Mouse (Mus musculus) kidney, embryonic 16.5 days (tissue): ENCODE data around the gene Rapgef2. TPM values are rescaled to one million over a fixed set of nuclear protein-coding genes. Genes with fewer than 3 reads are reported as not detected.

Source experiments
- ATAC-seq: fragments of 200-750 bp; cut with Nextera tagmentation; 2 replicates; pipeline ENCODE4 v1.8.0; 2017; ENCODE audit warnings: moderate TSS enrichment; ENCODE audit not compliant: low FRiP score, low TSS enrichment
- H3K27ac ChIP-seq: fragments of 300-500 bp; sonication (generic); 2 replicates; pipeline ENCODE4 v1.5.1; 2014; ENCODE audit warnings: low read length
- H3K27me3 ChIP-seq: fragments of 300-500 bp; sonication (generic); 2 replicates; pipeline ENCODE4 v1.6.1; 2014; ENCODE audit warnings: low read length, control low read depth, mixed read lengths; ENCODE audit not compliant: insufficient read depth
- H3K36me3 ChIP-seq: fragments of 300-500 bp; sonication (generic); 2 replicates; pipeline ENCODE4 v1.6.1; 2014; ENCODE audit warnings: low read length, control low read depth, mixed read lengths; ENCODE audit not compliant: insufficient read depth
- H3K4me1 ChIP-seq: fragments of 300-500 bp; sonication (generic); 2 replicates; pipeline ENCODE4 v1.6.1; 2014; ENCODE audit warnings: low read length, control low read depth, mixed read lengths; ENCODE audit not compliant: insufficient read depth
- H3K4me2 ChIP-seq: fragments of 300-500 bp; sonication (generic); replicated peaks from 2 replicates; pipeline ENCODE4 v1.6.1; 2014; ENCODE audit warnings: low read depth, low read length
- H3K4me3 ChIP-seq: fragments of 300-500 bp; sonication (generic); 2 replicates; pipeline ENCODE4 v1.5.1; 2014; ENCODE audit warnings: mild to moderate bottlenecking, low read length
- H3K9ac ChIP-seq: fragments of 300-500 bp; sonication (generic); replicated peaks from 2 replicates; pipeline ENCODE4 v1.6.1; 2014; ENCODE audit warnings: low read length
- H3K9me3 ChIP-seq: fragments of 300-500 bp; sonication (generic); 2 replicates; pipeline ENCODE4 v1.6.1; 2016; ENCODE audit warnings: low read length, control low read depth
- WGBS: fragments of 180-500 bp; shearing (Covaris S2); extraction: QIAGEN DNeasy Blood & Tissue Kit; methylation state at CpG from one replicate; pipeline ENCODE4 v1.1.7; 2014; 5-methylcytosine and 5-hydroxymethylcytosine counted together
- polyA plus RNA-seq: library from polyadenylated mRNA; unstranded; fragments of >200 nt; fragmentation: Nextera tagmentation; extraction: Ambion mirVana; gene quantifications from 2 replicates; pipeline ENCODE4 v1.2.1, GENCODE M21; 2015

The Rapgef2 gene
- 4.0 and 4.9 TPM in 2 replicates for polyA plus RNA-seq

DNA sequence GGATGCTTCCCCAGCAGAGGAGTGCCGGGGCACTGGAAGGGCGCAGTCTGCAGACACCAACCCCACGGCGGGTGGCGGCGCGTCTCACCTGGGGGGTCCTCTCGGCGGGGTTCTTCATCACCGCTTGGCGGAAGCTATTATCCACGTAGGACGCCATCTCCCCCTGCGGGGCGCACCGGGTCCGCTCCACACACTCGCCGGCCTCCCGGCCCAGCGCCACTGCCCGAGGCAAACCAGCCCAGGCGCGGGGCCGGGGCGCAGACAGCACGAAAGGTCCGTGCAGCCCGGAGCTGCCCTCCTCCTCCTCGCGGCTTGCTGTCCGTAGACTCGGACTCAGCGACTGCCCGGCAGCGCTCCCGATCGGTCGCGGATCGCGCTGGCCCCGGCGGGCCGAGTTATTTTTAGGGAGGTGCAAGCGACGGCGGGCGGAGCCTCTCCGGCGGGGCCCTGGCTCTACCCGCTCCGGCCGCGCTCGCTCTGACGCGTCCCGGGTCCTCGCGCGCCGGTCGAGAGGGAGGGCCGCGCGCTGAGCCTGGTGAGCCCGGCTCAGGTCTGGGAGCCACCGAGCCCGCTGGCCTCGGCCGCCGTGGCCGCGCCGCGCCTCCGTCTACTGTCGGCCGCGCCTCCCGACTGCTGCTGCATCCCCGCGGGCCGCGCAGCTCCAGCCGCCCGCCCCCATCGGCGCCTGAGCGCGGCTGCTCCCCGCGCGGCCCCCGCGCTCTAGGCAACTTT is at the start of gene Rapgef2:
Gene Rapgef2 (minus strand): TSS at position 142 of the 732 bp plus-strand sequence.
- peak within 1 kb of the TSS; percentile 93 for H3K9ac ChIP-seq
- H3K4me2 ChIP-seq, result peak within 1 kb of the TSS; percentile 72
- no peaks in the 10 kb centered on the region for H3K9me3 ChIP-seq
- peak within 1 kb of the TSS; percentile 96 for H3K27ac ChIP-seq
- peak; percentile 86 for ATAC-seq
- H3K4me3 ChIP-seq, result peak within 1 kb of the TSS; percentile 87
- under 1% methylated on average over 87 of the region's 97 CpGs for WGBS
- peaks cover 34% of the 10 kb centered on the region for H3K4me1 ChIP-seq
- H3K36me3 ChIP-seq, result no peaks in the 10 kb centered on the region
- H3K27me3 ChIP-seq, result no peaks in the 10 kb centered on the region

DNA sequence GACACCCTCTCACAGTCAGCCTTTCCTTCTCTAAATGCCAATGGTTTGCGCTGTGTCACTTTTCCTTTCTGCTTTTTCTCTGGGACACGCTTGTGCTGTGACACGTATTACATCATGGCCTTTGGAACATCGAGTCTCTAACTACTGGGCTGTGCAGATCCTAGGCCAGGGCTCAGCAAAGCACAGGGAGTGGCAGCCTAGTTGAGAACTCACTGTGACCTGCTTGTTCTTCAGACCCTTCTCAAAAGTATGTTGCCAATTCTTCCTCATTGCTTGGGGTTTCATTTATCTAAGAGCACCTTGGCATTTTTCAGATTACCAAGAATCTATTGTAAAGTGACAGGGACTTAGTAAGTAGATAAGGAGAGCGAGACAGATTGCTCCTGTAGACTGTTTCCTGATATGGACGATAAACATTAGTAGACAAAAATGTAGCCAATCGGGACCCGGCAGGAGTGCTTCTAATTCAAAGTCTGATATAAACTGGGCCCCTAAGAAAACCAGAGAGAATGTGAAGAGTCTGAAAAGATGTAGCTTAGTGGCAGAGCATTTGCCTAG is 47.4 kb upstream of the Rapgef2 start:
- no peak overlapping the region for H3K9ac ChIP-seq
- no peaks in the 10 kb centered on the region for H3K4me1 ChIP-seq
- no peaks in the 10 kb centered on the region for H3K9me3 ChIP-seq
- H3K27ac ChIP-seq, result no peak overlapping the region
- no peak overlapping the region for H3K4me3 ChIP-seq
- H3K27me3 ChIP-seq, result no peaks in the 10 kb centered on the region
- 87% methylated on average over 8 of the region's 8 CpGs for whole genome bisulfite sequencing
- H3K36me3 ChIP-seq, result no peaks in the 10 kb centered on the region
- H3K4me2 ChIP-seq, result no peak overlapping the region
- no peak for ATAC-seq

DNA sequence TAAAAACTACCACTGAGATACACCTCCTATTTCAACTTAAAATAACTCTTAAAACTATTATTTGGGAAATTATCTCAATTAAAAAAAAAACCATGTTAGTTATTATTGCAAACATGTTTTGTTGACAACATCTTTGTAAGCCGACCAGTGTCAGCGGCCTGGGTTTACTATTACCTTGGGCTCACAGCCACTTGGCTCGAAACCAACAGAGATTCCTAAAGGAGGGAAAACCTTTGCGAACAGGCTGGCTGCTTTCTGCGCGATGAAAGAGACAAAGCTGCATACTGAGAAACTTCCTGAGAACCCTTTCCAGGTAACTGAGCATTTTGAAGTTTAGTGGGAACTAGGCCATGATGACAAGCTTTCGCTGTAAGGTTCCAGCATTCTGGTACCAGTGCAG is 46.7 kb upstream of the Rapgef2 start:
- Histone ChIP-seq H3K36me3 (no peaks in the 10 kb centered on the region), H3K9me3 (no peaks in the 10 kb centered on the region), H3K4me1 (no peaks in the 10 kb centered on the region), H3K27me3 (no peaks in the 10 kb centered on the region), H3K4me2 (no peak overlapping the region), H3K9ac (no peak overlapping the region), H3K4me3 (no peak overlapping the region), H3K27ac (no peak overlapping the region)
- 75% methylated on average over 7 of the region's 7 CpGs for WGBS
- no peak for ATAC-seq

DNA sequence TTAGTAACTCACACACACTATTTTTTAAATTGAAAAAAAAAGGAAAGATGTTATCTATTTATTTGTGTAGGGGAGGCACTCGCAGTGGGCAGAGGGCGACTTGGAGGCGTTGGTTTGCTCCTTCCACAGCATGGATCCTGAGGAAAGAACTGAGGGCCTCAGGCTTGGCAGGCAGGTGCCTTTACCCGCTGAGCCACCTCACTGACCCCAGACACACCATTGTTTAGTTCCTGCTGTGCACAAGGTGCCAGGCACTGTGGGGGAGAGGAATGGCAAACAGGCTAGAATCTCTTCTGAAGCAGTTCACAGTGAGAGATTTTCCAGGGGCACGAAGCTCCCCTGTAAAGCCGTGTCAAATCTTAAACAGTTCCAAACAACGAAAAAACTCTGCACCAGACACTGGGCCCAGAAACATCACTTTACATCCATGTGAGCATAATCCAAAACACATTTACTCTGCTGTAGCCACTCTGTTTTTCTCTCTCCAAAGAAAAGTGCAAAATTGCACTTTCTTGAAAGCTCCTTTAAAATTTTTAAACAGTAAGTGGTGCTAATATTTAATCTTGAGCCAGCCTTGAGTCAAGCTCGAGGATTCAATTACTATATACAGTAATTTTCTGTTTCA is 43.5 kb upstream of the Rapgef2 start:
- ATAC-seq, result no peak

DNA sequence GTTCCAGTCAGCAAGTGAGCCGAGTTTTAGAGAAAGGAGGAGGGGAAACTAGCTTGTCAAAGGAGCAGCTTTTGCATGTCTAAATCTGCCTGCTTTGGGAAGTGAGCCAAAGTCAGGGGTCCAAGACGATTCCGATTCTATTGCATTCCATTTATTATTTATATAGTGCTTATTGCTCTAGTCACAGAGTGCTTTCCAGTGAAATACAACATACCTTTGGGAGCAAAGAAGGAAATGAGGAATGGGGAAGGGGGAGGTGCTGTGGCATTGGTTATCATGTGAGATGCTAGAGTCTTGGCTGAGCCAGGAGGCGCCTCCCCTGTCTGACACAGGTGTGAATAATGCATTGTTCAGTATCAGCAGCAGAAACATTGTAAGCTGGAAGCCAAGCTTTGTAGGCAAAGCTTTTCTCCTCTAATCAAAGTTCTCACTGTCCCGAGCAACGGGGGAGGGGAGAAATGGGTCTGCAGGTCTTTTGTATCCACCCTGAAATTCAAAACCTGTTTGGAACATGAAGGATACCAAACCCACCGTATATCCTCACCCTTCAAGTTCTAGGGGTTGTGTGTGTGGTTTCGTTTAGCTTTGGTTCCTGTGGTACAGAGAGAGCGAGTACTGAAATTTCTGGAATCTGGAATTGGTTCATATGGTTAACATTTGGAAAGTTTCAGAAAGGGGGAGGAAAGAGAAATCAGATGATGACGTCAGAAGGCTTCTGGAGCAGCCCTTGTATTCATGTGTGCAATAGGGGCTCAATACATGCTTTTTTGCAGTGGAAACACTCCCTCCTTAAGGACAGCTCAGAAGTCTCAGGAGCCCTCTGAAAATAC is 38.6 kb upstream of the Rapgef2 start:
- peaks cover 12% of the 10 kb centered on the region for H3K4me1 ChIP-seq
- no peak overlapping the region for H3K9ac ChIP-seq
- no peaks in the 10 kb centered on the region for H3K9me3 ChIP-seq
- peak; percentile 49 for ATAC-seq
- H3K4me2 ChIP-seq, result peak overlapping the region; percentile 40
- 28% methylated on average over 10 of the region's 10 CpGs for WGBS
- no peak overlapping the region for H3K4me3 ChIP-seq
- H3K27ac ChIP-seq, result peak overlapping the region; percentile 69
- no peaks in the 10 kb centered on the region for H3K36me3 ChIP-seq
- H3K27me3 ChIP-seq, result no peaks in the 10 kb centered on the region

More for the DNA sequence above, 43.5 kb upstream of the Rapgef2 start:
- Histone ChIP-seq H3K27ac (no peak overlapping the region), H3K4me2 (no peak overlapping the region), H3K9ac (no peak overlapping the region), H3K9me3 (no peaks in the 10 kb centered on the region), H3K4me1 (peaks cover 4% of the 10 kb centered on the region), H3K36me3 (no peaks in the 10 kb centered on the region), H3K27me3 (no peaks in the 10 kb centered on the region), H3K4me3 (no peak overlapping the region)
- 43% methylated on average over 8 of the region's 8 CpGs for WGBS

DNA sequence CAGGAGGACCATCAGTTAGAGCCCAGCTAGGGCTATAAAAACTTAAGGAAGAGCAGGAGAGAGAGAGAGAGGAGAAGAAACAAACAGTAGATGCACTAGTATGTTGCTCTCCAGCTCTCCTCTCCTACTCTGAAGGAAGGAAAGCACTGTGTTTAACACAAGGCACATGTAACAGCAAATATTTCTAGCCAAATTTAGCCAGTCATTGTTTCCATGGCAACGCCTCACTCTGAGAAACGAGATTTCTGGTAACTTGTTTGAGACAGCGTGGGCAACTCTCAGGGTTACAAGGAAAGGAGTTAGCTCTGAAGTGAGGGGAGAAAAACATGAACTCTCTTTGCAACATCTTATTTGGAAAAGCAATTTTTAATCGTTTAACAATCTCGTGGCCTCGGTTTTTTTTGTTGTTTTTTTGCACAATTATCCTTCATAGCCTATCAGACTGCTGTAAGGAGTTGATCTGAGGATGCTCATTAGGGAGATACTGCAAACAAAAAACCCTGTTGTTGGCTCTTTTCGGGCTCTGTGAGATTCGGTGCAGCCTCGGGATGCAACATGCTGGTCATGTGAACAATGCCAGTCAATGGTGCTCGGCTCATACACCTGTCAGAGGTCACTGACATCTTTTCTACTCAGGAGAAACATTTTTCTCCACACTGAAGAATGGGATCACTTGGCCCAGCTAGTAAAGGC is 27.8 kb upstream of the Rapgef2 start:
- WGBS, result 72% methylated on average over 10 of the region's 10 CpGs
- H3K27ac ChIP-seq, result no peak overlapping the region
- ATAC-seq, result no peak
- H3K4me2 ChIP-seq, result no peak overlapping the region
- H3K9me3 ChIP-seq, result no peaks in the 10 kb centered on the region
- H3K4me1 ChIP-seq, result no peaks in the 10 kb centered on the region
- H3K27me3 ChIP-seq, result no peaks in the 10 kb centered on the region
- no peaks in the 10 kb centered on the region for H3K36me3 ChIP-seq
- H3K4me3 ChIP-seq, result no peak overlapping the region
- no peak overlapping the region for H3K9ac ChIP-seq

DNA sequence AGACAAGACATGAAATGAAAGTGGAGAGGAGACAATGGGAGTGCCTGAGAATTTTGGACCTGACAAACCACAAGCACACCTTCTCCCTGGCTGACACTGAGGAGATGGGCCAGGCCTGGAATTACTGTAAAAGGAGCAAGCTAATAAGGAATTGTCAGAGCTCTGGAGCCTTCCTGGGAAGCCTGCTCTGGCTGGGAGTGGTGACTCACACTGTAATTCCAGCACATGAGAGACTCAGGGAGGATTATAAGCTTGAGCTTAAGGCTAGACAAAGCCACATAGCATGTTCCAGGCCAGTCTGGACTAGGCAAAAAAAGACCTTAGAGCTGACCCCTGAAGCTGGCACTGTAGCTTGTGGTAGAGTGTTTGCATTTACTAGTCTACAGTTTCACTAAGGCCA is 25.6 kb upstream of the Rapgef2 start:
- Histone ChIP-seq H3K27me3 (no peaks in the 10 kb centered on the region), H3K9me3 (0 out of 2 replicates have a peak, but pooled peaks cover 4% of the 10 kb centered on the region), H3K4me3 (no peak overlapping the region), H3K4me2 (no peak overlapping the region), H3K36me3 (no peaks in the 10 kb centered on the region), H3K27ac (no peak overlapping the region), H3K9ac (no peak overlapping the region), H3K4me1 (no peaks in the 10 kb centered on the region)
- no peak for ATAC-seq

DNA sequence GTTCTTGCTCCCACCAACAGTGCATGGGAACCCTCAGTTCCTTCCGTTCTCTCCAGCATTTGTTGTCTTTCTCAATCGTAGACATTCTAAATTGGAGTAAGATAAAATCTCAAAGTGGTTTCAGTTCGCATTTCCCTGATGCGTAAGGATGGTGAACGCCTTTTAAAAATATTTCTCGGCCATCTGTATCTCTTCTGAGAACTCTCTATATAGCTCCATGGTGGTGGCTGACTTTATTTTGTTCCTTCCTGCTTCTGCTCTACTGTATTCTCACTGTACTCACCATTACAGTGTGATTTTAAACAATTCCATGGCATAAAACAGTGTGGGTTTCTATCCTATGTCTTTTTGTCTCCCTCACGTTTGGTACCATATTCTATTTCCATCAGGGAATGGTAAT is 23.9 kb upstream of the Rapgef2 start:
- WGBS, result 77% methylated on average over 7 of the region's 7 CpGs
- Histone ChIP-seq H3K27me3 (no peaks in the 10 kb centered on the region), H3K9ac (no peak overlapping the region), H3K9me3 (0 out of 2 replicates have a peak, but pooled peaks cover 4% of the 10 kb centered on the region), H3K4me2 (no peak overlapping the region), H3K4me3 (no peak overlapping the region), H3K36me3 (no peaks in the 10 kb centered on the region), H3K27ac (no peak overlapping the region), H3K4me1 (no peaks in the 10 kb centered on the region)
- no peak for ATAC-seq

DNA sequence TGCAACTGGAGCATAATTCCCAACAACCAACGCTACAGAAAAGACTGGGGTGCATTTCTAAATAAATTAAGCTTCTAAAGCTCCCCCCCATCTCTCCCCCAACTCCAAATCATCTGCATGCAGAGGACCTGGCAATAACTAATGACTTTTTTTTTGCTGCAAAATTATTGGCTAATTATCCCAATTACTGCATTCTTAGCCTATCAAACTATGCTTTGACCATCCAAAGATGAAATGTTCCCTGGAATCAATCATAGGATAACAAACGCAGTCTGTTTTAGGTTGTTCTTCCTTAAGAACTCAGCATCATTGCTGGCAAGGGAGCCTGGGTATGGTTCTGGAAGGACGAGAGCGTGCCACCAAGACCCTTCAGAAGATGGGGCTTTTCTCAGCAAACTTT is 22.3 kb upstream of the Rapgef2 start:
- 90% methylated on average over 4 of the region's 4 CpGs for WGBS
- H3K9ac ChIP-seq, result no peak overlapping the region
- H3K27ac ChIP-seq, result no peak overlapping the region
- ATAC-seq, result no peak
- H3K27me3 ChIP-seq, result no peaks in the 10 kb centered on the region
- no peak overlapping the region for H3K4me3 ChIP-seq
- H3K36me3 ChIP-seq, result no peaks in the 10 kb centered on the region
- no peak overlapping the region for H3K4me2 ChIP-seq
- H3K4me1 ChIP-seq, result no peaks in the 10 kb centered on the region
- H3K9me3 ChIP-seq, result 0 out of 2 replicates have a peak, but pooled peaks cover 4% of the 10 kb centered on the region
